Mouse (Mus musculus) brain, embryonic 14.5 days (tissue): Measurements from ENCODE around the gene Gm28036.

Experiments used
- CTCF ChIP-seq: fragments of 200-500 bp; IDR thresholded peaks from 2 replicates; pipeline ENCODE4 v1.5.1; 2012; ENCODE audit warnings: inconsistent platforms, mild to moderate bottlenecking, moderate library complexity, borderline replicate concordance; ENCODE audit not compliant: insufficient read depth, insufficient read length; ENCODE audit errors: extremely low read depth
- POLR2A ChIP-seq: fragments of 200-500 bp; IDR thresholded peaks from 2 replicates; pipeline ENCODE4 v1.6.1; 2012; ENCODE audit warnings: mild to moderate bottlenecking, inconsistent platforms, borderline replicate concordance; ENCODE audit not compliant: poor library complexity, insufficient read depth, insufficient read length, severe bottlenecking; ENCODE audit errors: extremely low read depth

- TF ChIP-seq CTCF = no peak
- TF ChIP-seq POLR2A = no peak
These were observed 39.3 kb downstream of the Gm28036 start for GRCm38 (mm10) chr2:156087391-156088110.
